Mouse (Mus musculus) megakaryocyte, embryonic 14.5 days (primary cell): Measurements from ENCODE around the gene AC161166.1.
"Not testable (repeated sequence)": the region's sequence is repeated elsewhere in the genome, so short reads cannot be mapped to it uniquely, and the experiment has no call there.

Experiments used
- FLI1 ChIP-seq: IDR thresholded peaks from 2 replicates; pipeline ENCODE4 v1.6.1; 2012; ENCODE audit warnings: low read length, inconsistent platforms, mixed read lengths
- GATA1 ChIP-seq: IDR thresholded peaks from 3 replicates; pipeline ENCODE4 v1.6.1; 2012; ENCODE audit warnings: mixed read lengths, low read length, inconsistent platforms, borderline replicate concordance

DNA sequence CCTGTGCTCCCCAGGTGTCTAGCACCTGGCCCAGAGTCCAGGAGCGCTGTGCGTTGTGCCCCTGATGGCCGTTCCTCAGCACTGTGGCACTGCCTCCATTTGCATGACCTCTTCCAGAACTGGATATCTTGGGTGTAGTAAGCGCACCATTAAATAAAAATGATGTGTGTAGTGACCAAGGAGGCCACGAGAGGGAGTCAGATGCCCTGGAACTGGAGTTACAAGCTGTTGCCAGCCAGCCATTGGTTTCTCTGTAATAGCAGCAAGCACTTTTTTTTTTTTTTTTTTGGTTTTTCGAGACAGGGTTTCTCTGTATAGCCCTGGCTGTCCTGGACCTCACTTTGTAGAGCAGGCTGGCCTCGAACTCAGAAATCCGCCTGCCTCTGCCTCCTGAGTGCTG, 4.1 kb upstream of the AC161166.1 start:
- not testable (repeated sequence) for TF ChIP-seq GATA1, FLI1
